Mouse (Mus musculus): ENCODE results near the gene Wdr45. TPM values are rescaled to one million over a fixed set of nuclear protein-coding genes. Genes with fewer than 3 reads are reported as not detected.
A peak's percentile ranks its signal among the peaks of the same experiment; 100 is the strongest.

Gene Wdr45
- total and polyA plus RNA-seq, 2 experiments from 2014 or later, result 27.2 to 34.6 TPM

GRCm38 (mm10) chrX:7672739-7673138 lies 41.4 kb upstream of the Wdr45 start:
- 60% methylated on average over 6 of the region's 6 CpGs for WGBS
- no peak for DNase-seq (ENCODE audit: low spot score)

GRCm38 (mm10) chrX:7673578-7674281 lies 40.4 kb upstream of the Wdr45 start:
- peak overlapping the region; percentile 24; the same call in 1 of the 2 replicates for H3K4me3 ChIP-seq (ENCODE audit: low read depth, low read length)
- DNase-seq (ENCODE audit: low spot score) (no peak), ATAC-seq (ENCODE audit: low FRiP score) (no peak)
- WGBS, result 48% methylated on average over 12 of the region's 12 CpGs
- no peak for TF ChIP-seq CTCF (IDR thresholded peaks at IDR 0.05)
- no peak overlapping the region for H3K27ac ChIP-seq (ENCODE audit: low read depth, low read length)
- no peaks in the 10 kb centered on the region for H3K4me1 ChIP-seq (ENCODE audit: insufficient read depth, low read length)
- H3K27me3 ChIP-seq (ENCODE audit: insufficient read depth, low read length), result no peaks in the 10 kb centered on the region
- H3K4me2 ChIP-seq (ENCODE audit: low read depth, low read length, poor library complexity, severe bottlenecking), result 0 out of 2 replicates have a peak overlapping the region, but pooled peaks have one; percentile 40
- H3K9ac ChIP-seq (replicated peaks; ENCODE audit: low read length, poor library complexity, severe bottlenecking), result no peak overlapping the region
- H3K9me3 ChIP-seq (ENCODE audit: low read length), result peaks cover 3% of the 10 kb centered on the region; the same call in 1 of the 2 replicates
- no peaks in the 10 kb centered on the region for H3K36me3 ChIP-seq (ENCODE audit: insufficient read depth, low read length)

More at GRCm38 (mm10) chrX:7672739-7673138, 41.4 kb upstream of the Wdr45 start:
- H3K27me3 ChIP-seq (ENCODE audit: insufficient read depth, low read length), result no peaks in the 10 kb centered on the region
- H3K36me3 ChIP-seq (ENCODE audit: insufficient read depth, low read length), result no peaks in the 10 kb centered on the region
- no peaks in the 10 kb centered on the region for H3K4me1 ChIP-seq (ENCODE audit: insufficient read depth, low read length)
- no peak for TF ChIP-seq CTCF (IDR thresholded peaks at IDR 0.05)
- no peak overlapping the region for H3K27ac ChIP-seq (ENCODE audit: low read depth, low read length)
- no peak for ATAC-seq (ENCODE audit: low FRiP score)
- H3K4me3 ChIP-seq (ENCODE audit: low read depth, low read length), result no peak overlapping the region
- H3K4me2 ChIP-seq (ENCODE audit: low read depth, low read length, poor library complexity, severe bottlenecking), result no peak overlapping the region
- no peak overlapping the region for H3K9ac ChIP-seq (replicated peaks; ENCODE audit: low read length, poor library complexity, severe bottlenecking)
- peaks cover 3% of the 10 kb centered on the region; the same call in 1 of the 2 replicates for H3K9me3 ChIP-seq (ENCODE audit: low read length)

DNA sequence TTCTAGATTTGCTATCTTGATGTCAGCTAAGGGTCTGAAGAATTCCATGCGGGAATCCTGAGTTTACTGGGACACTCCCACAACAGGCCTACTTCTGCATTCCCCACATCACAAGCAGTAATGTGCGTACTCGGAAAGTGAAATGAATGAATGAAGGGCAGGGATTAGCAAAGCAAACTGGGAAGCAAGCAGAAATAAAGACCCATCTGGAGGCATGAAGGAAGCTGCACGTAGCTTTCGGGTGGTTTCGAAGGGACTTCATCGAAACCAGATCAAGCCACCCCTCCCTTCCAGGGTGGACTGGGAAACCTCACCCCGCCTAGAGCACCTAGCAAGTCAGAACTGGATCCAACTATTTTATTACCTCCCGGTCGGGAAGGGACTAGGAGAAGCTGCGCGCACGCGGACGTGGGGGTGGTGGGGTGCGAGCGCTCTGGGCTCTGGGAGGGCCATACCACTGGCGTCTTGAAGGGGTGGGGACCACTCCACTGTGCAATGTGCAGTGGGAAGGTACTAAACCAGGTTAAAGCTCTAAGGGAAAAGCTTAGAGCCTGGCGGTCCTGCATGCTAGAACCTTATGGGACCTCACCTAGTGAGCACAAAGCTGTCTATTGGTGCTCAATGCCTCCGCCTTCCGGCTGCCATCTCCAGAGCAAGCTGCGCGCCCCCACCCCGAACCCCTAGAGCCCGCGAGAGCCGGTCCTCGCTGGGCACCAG lies 39.7 kb upstream of the Wdr45 start:
- 32% methylated on average over 26 of the region's 28 CpGs for WGBS
- no peak overlapping the region for H3K27ac ChIP-seq (ENCODE audit: low read depth, low read length)
- peak overlapping the region; percentile 24 for H3K4me3 ChIP-seq (ENCODE audit: low read depth, low read length)
- peak; percentile 21 for DNase-seq (ENCODE audit: low spot score)
- peak; percentile 61; the same call in 1 of the 2 replicates for ATAC-seq (ENCODE audit: low FRiP score)
- H3K4me1 ChIP-seq (ENCODE audit: insufficient read depth, low read length), result no peaks in the 10 kb centered on the region
- no peak overlapping the region for H3K9ac ChIP-seq (replicated peaks; ENCODE audit: low read length, poor library complexity, severe bottlenecking)
- no peaks in the 10 kb centered on the region for H3K36me3 ChIP-seq (ENCODE audit: insufficient read depth, low read length)
- H3K4me2 ChIP-seq (ENCODE audit: low read depth, low read length, poor library complexity, severe bottlenecking), result peak overlapping the region; percentile 40
- peaks cover 3% of the 10 kb centered on the region; the same call in 1 of the 2 replicates for H3K9me3 ChIP-seq (ENCODE audit: low read length)
- H3K27me3 ChIP-seq (ENCODE audit: insufficient read depth, low read length), result no peaks in the 10 kb centered on the region
- TF ChIP-seq CTCF (IDR thresholded peaks at IDR 0.05), result no peak

- Histone ChIP-seq H3K4me3 (ENCODE audit: low read depth, low read length) (peak overlapping the region; percentile 24), H3K4me2 (ENCODE audit: low read depth, low read length, poor library complexity, severe bottlenecking) (peak overlapping the region; percentile 40), H3K27ac (ENCODE audit: low read depth, low read length) (no peak overlapping the region), H3K27me3 (ENCODE audit: insufficient read depth, low read length) (no peaks in the 10 kb centered on the region), H3K4me1 (ENCODE audit: insufficient read depth, low read length) (no peaks in the 10 kb centered on the region), H3K9me3 (ENCODE audit: low read length) (peaks cover 3% of the 10 kb centered on the region; the same call in 1 of the 2 replicates), H3K9ac (replicated peaks; ENCODE audit: low read length, poor library complexity, severe bottlenecking) (no peak overlapping the region), H3K36me3 (ENCODE audit: insufficient read depth, low read length) (no peaks in the 10 kb centered on the region)
- peak; percentile 15; the same call in 1 of the 2 replicates for ATAC-seq (ENCODE audit: low FRiP score)
- 44% methylated on average over 10 of the region's 10 CpGs for WGBS
- no peak for DNase-seq (ENCODE audit: low spot score)
- no peak for TF ChIP-seq CTCF (IDR thresholded peaks at IDR 0.05)
Measured at GRCm38 (mm10) chrX:7675001-7675380, 39.1 kb upstream of the Wdr45 start.

DNA sequence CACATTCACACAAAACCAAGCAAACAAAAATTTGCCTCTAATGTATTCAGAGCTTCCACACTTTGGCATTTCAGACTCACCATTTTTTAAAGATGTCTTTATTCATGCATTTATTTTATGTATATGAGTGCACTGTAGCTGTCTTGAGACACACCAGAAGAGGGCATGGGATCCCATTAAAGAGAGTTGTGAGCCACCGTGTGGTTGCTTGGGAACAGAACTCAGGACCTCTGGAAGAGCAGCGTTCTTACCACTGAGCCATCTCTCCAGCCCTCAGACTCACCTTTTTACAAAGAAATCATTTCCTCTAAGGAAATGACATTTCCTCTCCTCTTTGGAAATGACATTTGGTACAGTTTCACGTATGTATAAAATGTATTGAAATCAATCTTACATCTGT lies 35.1 kb upstream of the Wdr45 start:
- Histone ChIP-seq H3K36me3 (ENCODE audit: insufficient read depth, low read length) (no peaks in the 10 kb centered on the region), H3K27ac (ENCODE audit: low read depth, low read length) (no peak overlapping the region), H3K9me3 (ENCODE audit: low read length) (no peaks in the 10 kb centered on the region), H3K4me3 (ENCODE audit: low read depth, low read length) (no peak overlapping the region), H3K4me1 (ENCODE audit: insufficient read depth, low read length) (no peaks in the 10 kb centered on the region), H3K9ac (replicated peaks; ENCODE audit: low read length, poor library complexity, severe bottlenecking) (no peak overlapping the region), H3K27me3 (ENCODE audit: insufficient read depth, low read length) (no peaks in the 10 kb centered on the region), H3K4me2 (ENCODE audit: low read depth, low read length, poor library complexity, severe bottlenecking) (no peak overlapping the region)
- TF ChIP-seq CTCF (IDR thresholded peaks at IDR 0.05), result no peak; the same call in 1 of the 2 replicates
- no peak for DNase-seq (ENCODE audit: low spot score)
- ATAC-seq (ENCODE audit: low FRiP score), result no peak
- 42% methylated on average over 3 of the region's 3 CpGs for WGBS

Data from midbrain, postnatal 0 days (tissue).